Mouse (Mus musculus): ENCODE data around the gene Kcnj11. TPM values are rescaled to one million over a fixed set of nuclear protein-coding genes. Genes with fewer than 3 reads are reported as not detected.
A peak's percentile ranks its signal among the peaks of the same experiment; 100 is the strongest.

Kcnj11 gene
- polyA plus RNA-seq, 1 experiment, result 15.0 TPM

DNA sequence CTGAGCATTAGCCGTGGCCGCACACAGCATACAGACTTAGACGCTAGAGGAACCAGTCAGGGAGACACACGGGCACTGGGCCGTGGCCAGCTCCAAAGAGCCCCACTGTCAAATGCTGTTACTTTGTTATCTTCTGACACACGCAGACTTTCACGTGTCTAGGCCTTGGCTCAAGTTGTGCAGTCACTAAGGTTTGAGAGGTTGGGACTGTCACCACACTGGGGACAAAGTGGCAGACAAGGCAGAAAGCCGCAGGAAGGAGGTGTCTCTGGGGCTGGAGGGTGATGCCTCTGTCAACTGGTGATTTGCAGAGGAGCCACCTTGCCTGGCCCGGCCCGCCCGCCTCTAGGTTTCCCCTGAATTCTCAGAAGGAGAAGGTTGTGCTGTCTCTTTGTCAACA lies 24.8 kb upstream of the Kcnj11 start:
- no peak for TF ChIP-seq CTCF (IDR thresholded peaks at IDR 0.05; ENCODE audit: borderline replicate concordance, extremely low read depth, insufficient read depth, insufficient read length)
- no peak for TF ChIP-seq POLR2A (IDR thresholded peaks at IDR 0.05; ENCODE audit: borderline replicate concordance, extremely low read depth, insufficient read depth, insufficient read length, poor library complexity, severe bottlenecking)
- no peak for DNase-seq (ENCODE audit: low read depth)

DNA sequence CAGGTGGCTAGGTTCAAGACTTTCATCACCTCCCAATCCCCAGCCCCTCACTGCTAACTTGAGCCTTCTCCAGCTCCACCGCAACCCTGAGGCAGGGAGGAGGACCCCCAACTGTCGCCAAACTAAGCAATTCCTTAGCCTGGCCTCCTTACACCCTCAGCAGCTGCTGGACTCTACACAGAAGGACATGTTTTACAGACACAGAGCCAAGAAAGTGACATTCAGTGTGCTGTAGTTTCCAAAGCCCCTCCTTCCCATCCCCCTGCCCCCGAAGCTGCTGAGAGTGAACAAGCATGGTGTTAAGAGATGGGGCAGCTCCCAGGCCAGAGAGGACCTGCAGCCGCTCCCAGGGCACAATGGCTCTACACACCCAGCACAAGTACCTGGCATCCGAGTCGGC lies 23.9 kb upstream of the Kcnj11 start:
- TF ChIP-seq POLR2A (IDR thresholded peaks at IDR 0.05; ENCODE audit: borderline replicate concordance, extremely low read depth, insufficient read depth, insufficient read length, poor library complexity, severe bottlenecking), result no peak
- no peak for TF ChIP-seq CTCF (IDR thresholded peaks at IDR 0.05; ENCODE audit: borderline replicate concordance, extremely low read depth, insufficient read depth, insufficient read length)
- peak; percentile 68 for DNase-seq (ENCODE audit: low read depth)

DNA sequence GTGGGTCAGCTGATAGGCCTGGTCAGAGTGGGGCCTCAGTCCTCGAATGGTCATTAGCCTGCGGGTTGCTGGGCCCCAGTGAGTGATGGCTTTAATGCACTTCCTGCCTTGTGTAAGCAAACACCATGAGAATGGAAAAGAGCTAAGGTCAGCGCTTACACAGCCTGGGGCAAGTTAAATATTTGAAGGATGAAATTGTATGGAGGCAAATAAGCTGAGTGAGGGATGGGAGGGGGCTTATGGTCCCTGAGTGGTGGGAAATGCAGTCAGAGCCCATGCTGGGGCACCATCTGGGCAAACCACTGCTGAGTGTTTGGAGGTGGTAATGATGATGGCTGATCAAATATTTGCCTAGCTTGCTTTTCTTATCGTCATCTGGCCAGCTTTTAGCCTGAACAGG lies 22.4 kb upstream of the Kcnj11 start:
- TF ChIP-seq CTCF (IDR thresholded peaks at IDR 0.05; ENCODE audit: borderline replicate concordance, extremely low read depth, insufficient read depth, insufficient read length) (no peak), POLR2A (IDR thresholded peaks at IDR 0.05; ENCODE audit: borderline replicate concordance, extremely low read depth, insufficient read depth, insufficient read length, poor library complexity, severe bottlenecking) (no peak)
- peak; percentile 54 for DNase-seq (ENCODE audit: low read depth)

DNA sequence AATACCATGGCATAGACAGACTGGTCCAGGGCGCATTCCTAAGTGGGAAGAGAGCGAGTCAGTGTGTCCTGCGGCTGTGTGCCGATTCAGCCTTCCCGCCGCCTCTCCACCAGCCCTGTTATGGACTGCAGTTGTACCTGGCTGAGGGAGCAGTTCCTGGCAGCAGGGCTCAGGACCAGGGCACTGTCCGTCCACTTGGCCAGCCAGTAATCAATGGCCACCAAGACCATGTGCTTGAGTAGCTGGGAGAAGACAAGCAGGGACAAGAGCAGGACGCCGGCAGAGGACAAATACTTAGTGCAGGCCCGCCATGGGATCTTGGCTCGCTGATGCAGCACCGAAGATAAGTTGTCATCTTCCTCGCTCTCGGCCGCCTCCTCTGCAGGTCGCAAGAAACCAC lies 16.5 kb upstream of the Kcnj11 start:
- no peak for TF ChIP-seq POLR2A (IDR thresholded peaks at IDR 0.05; ENCODE audit: borderline replicate concordance, extremely low read depth, insufficient read depth, insufficient read length, poor library complexity, severe bottlenecking)
- no peak for TF ChIP-seq CTCF (IDR thresholded peaks at IDR 0.05; ENCODE audit: borderline replicate concordance, extremely low read depth, insufficient read depth, insufficient read length)
- no peak for DNase-seq (ENCODE audit: low read depth)

DNA sequence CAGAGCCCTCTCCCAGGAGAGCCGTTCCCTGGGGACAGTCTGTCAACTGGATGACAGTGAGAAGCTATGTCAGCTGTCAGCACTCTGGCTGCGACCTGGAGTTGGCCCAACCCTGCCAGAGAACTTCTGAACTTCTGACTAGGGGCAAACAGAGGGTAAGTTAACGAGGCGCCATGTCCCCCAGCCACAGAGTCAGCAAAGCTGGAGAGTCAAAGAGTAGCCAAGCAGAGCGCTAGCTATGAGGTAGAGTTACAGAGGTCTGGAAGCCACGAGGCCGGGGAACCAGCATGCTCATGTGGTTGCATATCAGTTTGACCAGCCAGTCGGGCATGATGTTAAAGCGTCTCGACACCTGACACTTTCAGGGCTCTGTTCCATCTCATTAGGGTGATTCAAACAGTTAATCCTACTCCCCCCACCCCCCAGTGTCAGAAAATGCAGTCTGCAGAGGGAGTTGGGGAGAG lies 15.6 kb upstream of the Kcnj11 start:
- TF ChIP-seq POLR2A (IDR thresholded peaks at IDR 0.05; ENCODE audit: borderline replicate concordance, extremely low read depth, insufficient read depth, insufficient read length, poor library complexity, severe bottlenecking) (no peak), CTCF (IDR thresholded peaks at IDR 0.05; ENCODE audit: borderline replicate concordance, extremely low read depth, insufficient read depth, insufficient read length) (no peak)
- DNase-seq (ENCODE audit: low read depth), result peak; percentile 43

DNA sequence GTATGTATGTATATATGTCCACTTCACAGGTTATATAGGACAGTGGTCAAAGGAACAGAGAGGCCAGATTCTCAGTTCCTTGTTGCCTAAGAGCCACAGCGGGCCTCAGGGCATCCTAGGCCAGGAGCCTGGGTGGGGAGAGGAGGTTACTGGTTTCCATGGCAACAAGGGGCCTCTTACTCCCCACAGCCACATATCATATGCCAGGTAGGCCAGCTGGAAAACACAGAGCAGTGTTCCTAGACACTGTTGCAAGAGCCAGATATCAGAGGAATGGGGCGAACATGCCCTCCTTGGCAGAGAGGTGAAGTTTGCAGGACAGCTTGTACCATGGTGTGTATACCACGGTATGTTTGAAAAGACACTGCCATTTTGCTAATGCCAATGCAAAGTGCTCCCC lies 12.9 kb upstream of the Kcnj11 start:
- no peak for TF ChIP-seq CTCF (IDR thresholded peaks at IDR 0.05; ENCODE audit: borderline replicate concordance, extremely low read depth, insufficient read depth, insufficient read length)
- TF ChIP-seq POLR2A (IDR thresholded peaks at IDR 0.05; ENCODE audit: borderline replicate concordance, extremely low read depth, insufficient read depth, insufficient read length, poor library complexity, severe bottlenecking), result no peak
- DNase-seq (ENCODE audit: low read depth), result peak; percentile 55

DNA sequence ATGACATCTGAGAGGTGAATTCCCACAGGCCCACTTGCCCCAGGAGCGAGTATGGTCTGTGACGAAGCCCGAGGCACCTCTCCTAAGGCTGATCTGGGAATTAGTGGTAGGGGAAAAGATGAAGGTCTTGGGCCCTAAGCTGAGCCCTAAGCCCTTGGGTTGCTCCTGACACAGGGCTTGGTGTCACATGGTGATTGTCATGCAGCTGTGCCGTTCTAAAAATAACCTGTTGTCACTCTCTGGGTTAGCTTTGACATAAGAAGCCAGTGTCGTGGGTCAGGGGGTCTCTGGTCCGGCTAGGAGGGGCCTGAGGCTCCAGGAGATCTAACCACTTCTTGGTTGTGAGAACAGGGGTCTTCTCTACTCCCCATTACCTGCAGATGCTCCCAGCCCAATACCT lies 11.4 kb upstream of the Kcnj11 start:
- no peak for TF ChIP-seq POLR2A (IDR thresholded peaks at IDR 0.05; ENCODE audit: borderline replicate concordance, extremely low read depth, insufficient read depth, insufficient read length, poor library complexity, severe bottlenecking)
- no peak for TF ChIP-seq CTCF (IDR thresholded peaks at IDR 0.05; ENCODE audit: borderline replicate concordance, extremely low read depth, insufficient read depth, insufficient read length)
- no peak for DNase-seq (ENCODE audit: low read depth)

DNA sequence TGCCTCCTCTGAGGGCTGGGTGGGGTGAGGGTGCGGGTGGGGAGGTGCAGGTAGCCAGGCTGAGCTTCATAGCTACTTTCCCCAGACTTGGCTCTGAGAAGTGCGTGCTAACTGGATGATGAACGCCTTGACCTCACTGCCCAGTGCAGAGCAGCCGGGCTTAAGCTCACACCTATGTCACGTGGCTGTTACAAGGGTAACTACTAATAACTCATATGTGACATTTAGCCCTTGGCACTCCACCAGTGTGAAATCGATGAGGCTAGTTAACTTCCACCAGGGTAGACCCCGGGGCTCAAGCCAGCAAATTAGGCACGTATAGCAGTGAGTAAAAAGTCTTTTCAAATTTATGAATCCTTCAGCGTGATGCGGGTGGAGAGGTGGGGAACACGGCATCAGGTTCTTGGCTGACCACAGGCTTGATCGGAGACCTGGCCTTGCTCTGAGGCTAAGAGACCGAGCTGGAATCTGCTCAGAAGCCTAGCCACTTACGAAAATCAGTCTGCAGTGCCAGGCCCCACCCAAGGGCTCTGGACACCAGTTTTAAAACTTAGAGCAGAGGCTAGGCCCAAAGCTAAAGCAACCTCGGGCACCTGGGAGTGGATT lies 10.8 kb upstream of the Kcnj11 start:
- TF ChIP-seq POLR2A (IDR thresholded peaks at IDR 0.05; ENCODE audit: borderline replicate concordance, extremely low read depth, insufficient read depth, insufficient read length, poor library complexity, severe bottlenecking), result no peak
- TF ChIP-seq CTCF (IDR thresholded peaks at IDR 0.05; ENCODE audit: borderline replicate concordance, extremely low read depth, insufficient read depth, insufficient read length), result no peak
- no peak for DNase-seq (ENCODE audit: low read depth)

DNA sequence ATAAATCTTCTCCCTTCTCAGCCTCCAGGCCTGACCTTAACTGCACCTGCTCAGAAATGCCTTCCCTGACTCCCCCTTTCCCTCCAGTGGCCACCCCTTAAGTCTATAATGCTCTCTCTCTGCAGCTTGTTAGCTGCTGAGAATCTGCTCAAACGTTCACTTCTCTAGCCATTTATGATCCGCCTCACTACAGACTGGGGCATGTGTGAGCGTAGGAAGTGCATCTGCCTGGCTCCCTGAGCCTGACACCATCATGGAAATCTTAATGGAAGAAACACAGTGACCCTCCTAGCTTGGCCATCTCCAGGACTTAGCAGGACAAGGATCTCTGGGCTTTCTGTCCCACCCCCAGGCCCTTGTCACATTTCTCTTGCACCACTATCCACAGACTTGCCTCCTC lies 9.5 kb upstream of the Kcnj11 start:
- DNase-seq (ENCODE audit: low read depth), result no peak
- TF ChIP-seq CTCF (IDR thresholded peaks at IDR 0.05; ENCODE audit: borderline replicate concordance, extremely low read depth, insufficient read depth, insufficient read length) (no peak), POLR2A (IDR thresholded peaks at IDR 0.05; ENCODE audit: borderline replicate concordance, extremely low read depth, insufficient read depth, insufficient read length, poor library complexity, severe bottlenecking) (no peak)

DNA sequence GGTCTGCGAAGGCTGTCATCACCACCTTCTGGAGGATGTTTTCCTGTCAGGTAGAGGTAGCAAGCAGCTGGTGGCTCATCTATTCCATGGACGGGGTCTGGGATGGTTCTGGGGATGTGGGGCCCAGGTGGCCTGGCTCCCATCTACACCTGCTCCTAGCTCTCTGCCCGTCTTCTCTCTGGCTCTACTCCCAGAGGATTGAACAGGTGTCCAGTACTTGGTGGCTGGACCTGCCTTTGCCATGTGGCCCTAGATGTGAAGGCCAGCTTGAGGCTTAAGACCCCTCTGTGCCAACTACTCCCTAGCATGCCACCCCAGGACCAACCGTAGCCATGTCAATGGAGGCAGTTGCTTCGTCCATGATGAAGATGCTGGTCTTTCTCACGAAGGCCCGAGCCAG lies 4.9 kb upstream of the Kcnj11 start:
- TF ChIP-seq CTCF (IDR thresholded peaks at IDR 0.05; ENCODE audit: borderline replicate concordance, extremely low read depth, insufficient read depth, insufficient read length), result no peak
- no peak for TF ChIP-seq POLR2A (IDR thresholded peaks at IDR 0.05; ENCODE audit: borderline replicate concordance, extremely low read depth, insufficient read depth, insufficient read length, poor library complexity, severe bottlenecking)
- DNase-seq (ENCODE audit: low read depth), result no peak

DNA sequence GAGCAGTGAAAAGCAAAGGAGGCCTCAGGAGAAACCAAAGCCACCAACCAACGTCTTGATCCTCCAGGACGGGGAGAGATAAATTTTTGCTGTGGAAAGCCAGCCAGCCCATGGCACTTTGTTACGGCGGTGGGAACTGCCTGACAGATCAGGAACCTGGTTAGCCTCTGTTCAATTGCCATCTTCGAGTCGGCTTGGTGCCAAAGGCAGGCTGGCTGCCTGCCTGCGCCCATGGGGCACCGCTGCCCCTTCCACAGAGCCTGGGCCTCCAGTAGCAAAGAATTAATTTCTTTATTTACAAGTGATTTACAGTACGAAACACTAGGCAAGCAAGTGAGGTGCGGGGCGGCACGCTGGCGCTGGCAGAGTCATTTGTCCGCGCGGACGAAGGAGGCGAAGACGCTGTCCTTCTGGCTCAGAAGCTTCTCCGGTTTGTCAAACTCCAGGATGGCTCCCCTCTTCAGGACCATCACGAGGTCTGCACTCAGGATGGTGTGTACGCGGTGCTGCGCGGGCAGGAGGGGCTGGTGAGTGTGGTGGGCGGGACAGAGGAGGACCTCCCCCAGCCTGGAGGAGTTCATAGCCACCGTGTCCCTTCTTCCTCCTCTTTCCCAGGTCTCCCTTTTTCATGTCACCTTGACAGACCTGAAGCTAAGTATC lies 3.8 kb upstream of the Kcnj11 start:
- DNase-seq (ENCODE audit: low read depth), result peak; percentile 81
- TF ChIP-seq POLR2A (IDR thresholded peaks at IDR 0.05; ENCODE audit: borderline replicate concordance, extremely low read depth, insufficient read depth, insufficient read length, poor library complexity, severe bottlenecking) (no peak), CTCF (IDR thresholded peaks at IDR 0.05; ENCODE audit: borderline replicate concordance, extremely low read depth, insufficient read depth, insufficient read length) (no peak)

DNA sequence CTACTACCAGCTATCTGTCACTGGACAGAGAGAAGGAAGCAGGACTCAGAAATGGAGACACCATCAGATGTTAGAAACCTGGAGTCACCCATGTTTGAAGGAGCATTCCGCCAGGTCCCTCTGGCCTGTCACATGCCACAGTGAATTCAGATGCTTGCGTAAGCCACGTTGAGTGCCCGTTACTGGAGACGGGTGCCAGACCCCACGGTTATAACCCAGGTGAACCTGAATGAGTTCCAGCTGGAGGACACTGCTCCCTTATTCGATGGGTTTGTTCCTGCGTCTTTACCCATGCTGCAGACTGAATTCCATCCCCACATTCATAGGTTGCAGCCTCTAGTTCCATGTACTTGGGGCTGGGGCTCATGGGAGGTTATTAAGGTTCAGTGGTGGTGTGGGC lies 3.2 kb upstream of the Kcnj11 start:
- DNase-seq (ENCODE audit: low read depth), result peak; percentile 27
- TF ChIP-seq CTCF (IDR thresholded peaks at IDR 0.05; ENCODE audit: borderline replicate concordance, extremely low read depth, insufficient read depth, insufficient read length) (no peak), POLR2A (IDR thresholded peaks at IDR 0.05; ENCODE audit: borderline replicate concordance, extremely low read depth, insufficient read depth, insufficient read length, poor library complexity, severe bottlenecking) (no peak)

All from brain, embryonic 14.5 days (tissue).